Mouse (Mus musculus) limb, embryonic 12.5 days (tissue): Measurements from ENCODE around the gene Gpr4. TPM values are rescaled to one million over a fixed set of nuclear protein-coding genes. Genes with fewer than 3 reads are reported as not detected.

Experiments
- ATAC-seq: fragments of 200-750 bp; cut with Nextera tagmentation; 2 replicates; pipeline ENCODE4 v1.8.0; 2017; ENCODE audit warnings: low read depth, moderate TSS enrichment; ENCODE audit not compliant: insufficient number of reproducible peaks, insufficient read depth, low FRiP score, low TSS enrichment
- H3K27ac ChIP-seq: fragments of 300-500 bp; sonication (generic); 2 replicates; pipeline ENCODE4 v1.5.1; 2016; ENCODE audit warnings: mild to moderate bottlenecking, moderate library complexity
- H3K27me3 ChIP-seq: fragments of 300-500 bp; sonication (generic); 2 replicates; pipeline ENCODE4 v1.6.1; 2016; ENCODE audit warnings: mild to moderate bottlenecking, moderate library complexity
- H3K36me3 ChIP-seq: fragments of 300-500 bp; sonication (generic); 2 replicates; pipeline ENCODE4 v1.6.1; 2016; ENCODE audit warnings: mild to moderate bottlenecking, moderate library complexity
- H3K4me1 ChIP-seq: fragments of 300-500 bp; sonication (generic); replicated peaks from 2 replicates; pipeline ENCODE4 v1.6.1; 2016
- H3K4me2 ChIP-seq: fragments of 300-500 bp; sonication (generic); 2 replicates; pipeline ENCODE4 v1.6.1; 2016; ENCODE audit warnings: mild to moderate bottlenecking, moderate library complexity
- H3K4me3 ChIP-seq: fragments of 300-500 bp; sonication (generic); replicated peaks from 2 replicates; pipeline ENCODE4 v1.5.1; 2016; ENCODE audit warnings: mild to moderate bottlenecking
- H3K9ac ChIP-seq: fragments of 300-500 bp; sonication (generic); replicated peaks from 2 replicates; pipeline ENCODE4 v1.6.1; 2016; ENCODE audit warnings: mild to moderate bottlenecking, moderate library complexity
- H3K9me3 ChIP-seq: fragments of 300-500 bp; sonication (generic); 2 replicates; pipeline ENCODE4 v1.6.1; 2016; ENCODE audit warnings: mild to moderate bottlenecking, moderate library complexity
- WGBS: fragments of 180-500 bp; shearing (Covaris S2); methylation state at CpG from one replicate; pipeline ENCODE4 v1.1.7; 2016; 5-methylcytosine and 5-hydroxymethylcytosine counted together
- polyA plus RNA-seq: library from polyadenylated mRNA; unstranded; fragments of >200 nt; fragmentation: Nextera tagmentation; extraction: Ambion mirVana; gene quantifications from 2 replicates; pipeline ENCODE4 v1.2.1, GENCODE M21; 2016

Gpr4 gene
- polyA plus RNA-seq, 1 experiment from 2014 or later, result 4.4 TPM

DNA sequence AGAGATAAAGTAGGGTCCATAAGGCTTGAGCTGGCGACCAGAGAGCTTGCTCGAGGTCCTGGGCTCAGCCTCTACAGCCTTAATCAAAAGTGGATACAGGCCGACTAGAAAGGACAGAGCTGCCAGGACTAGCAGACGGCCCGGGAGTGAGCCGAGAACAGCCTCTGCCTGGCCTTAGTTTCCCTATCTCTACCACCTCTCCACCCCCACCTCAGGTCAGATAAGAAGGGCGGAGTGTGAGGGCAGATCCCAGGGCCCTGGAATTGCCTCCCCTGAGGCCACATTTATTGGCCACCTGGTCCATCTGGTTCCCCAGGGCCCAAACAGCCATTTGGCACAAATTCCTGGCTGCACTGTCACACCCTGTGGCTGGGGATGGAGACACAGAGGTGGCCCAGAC, 52.8 kb downstream of the Gpr4 start:
- Histone ChIP-seq H3K27ac (no peak overlapping the region), H3K36me3 (peaks cover 71% of the 10 kb centered on the region), H3K4me2 (no peak overlapping the region), H3K4me3 (no peak overlapping the region), H3K9me3 (no peaks in the 10 kb centered on the region), H3K9ac (no peak overlapping the region), H3K27me3 (no peaks in the 10 kb centered on the region), H3K4me1 (peaks cover 29% of the 10 kb centered on the region)
- 56% methylated on average over 7 of the region's 7 CpGs for WGBS
- ATAC-seq, result no peak

DNA sequence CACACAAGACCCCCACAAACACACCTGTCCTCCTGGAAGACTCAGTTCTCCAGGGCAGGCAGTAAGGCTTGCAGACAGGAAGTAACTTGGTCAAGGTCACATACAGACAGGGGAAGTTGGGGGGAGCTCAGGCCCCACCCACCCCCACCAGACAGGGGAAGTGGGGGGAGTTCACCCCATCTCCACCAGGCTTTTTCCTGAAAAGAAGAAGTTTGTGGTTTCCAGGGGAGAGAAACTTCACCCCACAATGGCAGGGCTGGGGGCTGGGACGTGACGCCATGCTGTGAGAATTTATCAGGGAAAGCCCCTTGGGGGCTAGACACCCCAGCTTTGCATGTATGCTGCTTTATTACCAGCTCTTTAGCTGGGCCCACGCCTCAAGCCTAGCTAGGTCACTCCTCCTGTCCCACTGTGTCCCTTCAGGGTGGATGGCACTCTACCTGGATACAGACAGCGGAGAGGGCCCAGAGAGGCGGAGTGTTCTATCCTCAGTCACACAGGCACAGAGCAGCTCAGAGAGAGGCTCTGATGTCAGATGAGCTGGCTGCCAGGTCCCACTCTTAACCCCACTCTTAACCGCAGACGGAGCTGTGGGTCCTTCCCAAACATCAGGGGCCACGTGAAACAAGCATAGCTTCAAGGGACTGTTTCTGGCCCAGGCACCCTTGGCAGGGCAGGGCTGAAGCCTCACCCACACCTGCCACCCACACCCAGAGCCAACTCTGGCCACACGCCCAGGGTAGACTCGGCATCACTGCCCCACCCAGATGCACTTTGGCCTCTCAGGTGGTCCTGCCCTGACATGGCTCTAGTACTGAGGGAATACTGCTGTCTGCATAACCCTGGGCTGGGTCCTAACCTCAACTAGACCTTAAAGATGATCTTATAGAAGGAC, 53.8 kb downstream of the Gpr4 start:
- Histone ChIP-seq H3K9me3 (no peaks in the 10 kb centered on the region), H3K27ac (0 out of 2 replicates have a peak overlapping the region, but pooled peaks have one; percentile 23), H3K4me3 (no peak overlapping the region), H3K9ac (no peak overlapping the region), H3K4me2 (no peak overlapping the region), H3K36me3 (peaks cover 61% of the 10 kb centered on the region), H3K4me1 (peaks cover 36% of the 10 kb centered on the region), H3K27me3 (no peaks in the 10 kb centered on the region)
- 78% methylated on average over 10 of the region's 10 CpGs for WGBS
- ATAC-seq, result no peak

DNA sequence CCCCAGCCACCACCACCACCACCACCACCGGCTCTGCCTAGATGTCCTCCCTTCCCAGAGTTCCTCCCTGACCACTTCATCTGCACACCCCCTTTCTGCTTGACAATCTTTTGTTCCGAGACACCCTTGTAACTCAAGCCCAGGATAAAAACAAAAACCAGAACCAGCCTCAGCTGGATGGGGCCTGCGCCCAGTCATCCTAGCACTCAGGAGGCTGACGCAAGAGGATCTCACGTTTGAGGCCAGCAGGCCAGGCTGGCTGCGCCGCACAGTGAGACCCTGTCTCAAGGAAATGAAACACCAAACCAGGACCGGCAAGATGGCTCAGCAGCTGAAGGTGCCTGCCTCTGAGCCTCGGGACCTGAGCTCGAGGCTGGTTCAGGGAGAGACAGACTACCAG, 54.7 kb downstream of the Gpr4 start:
- Histone ChIP-seq H3K4me1 (peaks cover 36% of the 10 kb centered on the region), H3K27ac (no peak overlapping the region), H3K27me3 (no peaks in the 10 kb centered on the region), H3K9me3 (no peaks in the 10 kb centered on the region), H3K4me3 (no peak overlapping the region), H3K9ac (0 out of 2 replicates have a peak overlapping the region, but pooled peaks have one; percentile 27), H3K36me3 (peaks cover 52% of the 10 kb centered on the region), H3K4me2 (no peak overlapping the region)
- WGBS, result 66% methylated on average over 10 of the region's 10 CpGs
- no peak for ATAC-seq

- H3K9ac ChIP-seq, result peak overlapping the region; percentile 90
- no peak for ATAC-seq
- 28% methylated on average over 10 of the region's 10 CpGs for WGBS
Measured at GRCm38 (mm10) chr7:19268993-19269681, 56.8 kb downstream of the Gpr4 start.

DNA sequence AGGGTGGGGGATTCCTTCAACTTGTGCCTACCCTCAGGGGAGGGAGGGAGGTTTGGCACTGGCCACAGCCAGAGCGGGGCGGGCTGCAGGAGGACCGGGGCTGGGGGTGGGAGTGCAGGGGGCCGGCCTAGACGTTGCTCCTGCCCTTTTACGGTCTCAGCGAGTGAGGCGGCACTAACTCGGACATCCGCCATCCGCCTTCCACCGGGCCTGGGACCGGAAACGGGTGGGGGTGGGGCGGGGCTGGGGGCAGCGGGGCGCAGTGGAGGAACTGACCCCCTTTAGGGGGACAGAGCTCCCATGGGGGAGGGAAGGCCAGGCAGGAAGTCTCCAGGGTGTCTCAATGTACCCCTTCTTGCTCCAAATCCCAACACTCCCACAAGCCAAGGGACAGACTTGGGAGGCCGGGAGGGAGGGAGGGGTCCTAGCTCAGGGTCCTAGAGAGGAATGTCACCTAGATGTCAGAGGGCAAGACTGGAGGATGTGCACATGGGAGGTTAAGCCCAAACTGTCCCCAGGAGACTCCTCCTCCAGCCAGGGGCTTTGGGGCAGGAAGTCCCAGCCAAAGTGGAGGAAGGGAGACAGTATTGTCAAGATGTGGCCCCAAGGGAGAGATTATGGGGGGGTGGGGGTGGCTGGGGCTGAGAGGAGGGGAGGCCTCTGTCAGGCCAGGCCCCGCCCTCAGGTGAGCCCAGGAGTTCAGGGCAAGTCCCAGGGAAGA, 57.5 kb downstream of the Gpr4 start:
- ATAC-seq, result no peak
- H3K9me3 ChIP-seq, result no peaks in the 10 kb centered on the region
- H3K4me1 ChIP-seq, result peaks cover 36% of the 10 kb centered on the region

More at GRCm38 (mm10) chr7:19268993-19269681, 56.8 kb downstream of the Gpr4 start:
- Histone ChIP-seq H3K27ac (peak overlapping the region; percentile 81), H3K27me3 (no peaks in the 10 kb centered on the region), H3K36me3 (peaks cover 31% of the 10 kb centered on the region), H3K9me3 (no peaks in the 10 kb centered on the region), H3K4me3 (peak overlapping the region; percentile 98), H3K4me2 (peak overlapping the region; percentile 96), H3K4me1 (peaks cover 36% of the 10 kb centered on the region)

DNA sequence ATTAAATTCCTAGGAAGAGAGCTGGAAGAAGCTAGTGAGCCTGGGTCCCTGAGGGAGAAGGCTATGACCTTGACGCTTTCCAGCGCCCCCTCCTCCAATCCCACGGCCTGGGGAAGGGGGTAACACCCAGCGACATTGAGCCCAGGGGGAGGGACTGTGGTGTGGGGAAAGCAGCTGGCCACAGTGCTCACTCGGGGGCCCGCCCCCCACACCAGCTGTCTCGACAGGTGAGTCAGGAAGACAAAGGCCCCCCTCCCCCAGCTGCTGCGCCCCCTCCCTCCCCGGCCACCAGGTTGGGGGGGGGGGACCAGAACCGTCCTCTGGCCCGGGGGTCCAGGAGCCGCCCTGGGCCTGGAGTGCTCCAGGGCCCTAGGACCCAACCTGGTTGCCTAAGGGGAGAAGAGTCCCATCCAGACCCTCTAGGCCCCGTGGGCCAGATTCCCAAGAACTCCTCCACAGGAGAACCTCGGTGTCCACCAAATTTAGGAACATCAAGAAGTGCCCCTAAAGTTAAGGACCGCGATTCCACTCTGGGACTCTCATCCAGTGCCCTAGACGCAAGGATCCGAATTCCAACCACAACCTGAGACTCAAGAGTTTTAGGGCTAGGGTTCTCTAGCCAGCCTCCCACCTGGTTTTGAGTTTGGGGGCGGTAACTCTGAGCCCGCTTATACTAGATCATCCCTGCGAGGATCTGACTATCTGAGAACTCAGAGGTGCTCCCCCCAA, 58.3 kb downstream of the Gpr4 start:
- peaks cover 17% of the 10 kb centered on the region for H3K36me3 ChIP-seq
- WGBS, result under 1% methylated on average over 21 of the region's 21 CpGs

More for the DNA sequence above, 57.5 kb downstream of the Gpr4 start:
- WGBS, result 2% methylated on average over 19 of the region's 19 CpGs
- Histone ChIP-seq H3K36me3 (peaks cover 24% of the 10 kb centered on the region), H3K4me2 (peak overlapping the region; percentile 96), H3K9ac (peak overlapping the region; percentile 90), H3K27ac (peak overlapping the region; percentile 81), H3K27me3 (no peaks in the 10 kb centered on the region), H3K4me3 (peak overlapping the region; percentile 98)

GRCm38 (mm10) chr7:19271238-19272172, 59.2 kb downstream of the Gpr4 start, which contains the start of gene Vasp:
TSS of gene Vasp (minus strand) at chr7:19271817.
- under 1% methylated on average over 62 of the region's 62 CpGs for whole genome bisulfite sequencing
- peak; percentile 33 for ATAC-seq
- Histone ChIP-seq H3K9ac (peak within 1 kb of the TSS; percentile 90), H3K4me1 (peaks cover 27% of the 10 kb centered on the region), H3K9me3 (0 out of 2 replicates have a peak, but pooled peaks cover 3% of the 10 kb centered on the region), H3K4me3 (peak within 1 kb of the TSS; percentile 98), H3K27ac (peak within 1 kb of the TSS; percentile 96), H3K4me2 (peak within 1 kb of the TSS; percentile 96), H3K27me3 (no peaks in the 10 kb centered on the region), H3K36me3 (peaks cover 11% of the 10 kb centered on the region)

More for the DNA sequence above, 58.3 kb downstream of the Gpr4 start:
- peak overlapping the region; percentile 96 for H3K27ac ChIP-seq
- no peaks in the 10 kb centered on the region for H3K9me3 ChIP-seq
- peaks cover 34% of the 10 kb centered on the region for H3K4me1 ChIP-seq
- no peak for ATAC-seq
- peak overlapping the region; percentile 98 for H3K4me3 ChIP-seq
- peak overlapping the region; percentile 90 for H3K9ac ChIP-seq
- H3K27me3 ChIP-seq, result no peaks in the 10 kb centered on the region
- peak overlapping the region; percentile 96 for H3K4me2 ChIP-seq

DNA sequence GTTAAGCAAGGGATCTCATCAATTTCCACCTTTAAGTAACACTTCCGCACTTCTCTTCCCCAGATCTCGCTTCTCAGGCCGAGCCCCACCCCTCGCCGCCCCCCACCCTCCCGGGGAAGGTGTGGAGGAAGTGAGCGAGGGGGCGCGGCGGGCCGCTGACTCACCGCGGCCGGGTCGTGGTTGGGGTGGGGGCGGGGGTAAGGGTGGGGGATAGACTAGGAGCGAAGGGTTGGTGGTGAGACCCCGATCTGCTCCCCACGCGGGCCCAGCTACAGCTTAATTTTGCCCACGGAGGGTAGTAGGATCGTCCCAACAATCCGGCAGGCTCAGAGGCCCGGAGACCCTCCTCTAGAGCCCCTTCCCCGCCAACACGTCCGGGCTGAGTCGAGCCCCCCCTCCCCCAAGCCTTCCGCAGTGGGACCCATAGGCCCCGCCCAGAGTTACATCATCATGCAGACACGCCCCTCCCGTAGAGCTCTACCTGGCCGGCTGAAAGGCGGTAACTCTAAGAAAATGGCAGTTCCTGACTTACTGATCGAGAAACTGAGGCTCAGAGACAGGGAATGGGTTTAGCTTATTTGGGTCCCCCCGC, 59.9 kb downstream of the Gpr4 start:
- peak; percentile 84 for ATAC-seq
- peak overlapping the region; percentile 96 for H3K4me2 ChIP-seq
- peaks cover 22% of the 10 kb centered on the region for H3K4me1 ChIP-seq
- peak overlapping the region; percentile 96 for H3K27ac ChIP-seq
- H3K9me3 ChIP-seq, result 0 out of 2 replicates have a peak, but pooled peaks cover 3% of the 10 kb centered on the region
- 1% methylated on average over 36 of the region's 36 CpGs for WGBS
- peaks cover 5% of the 10 kb centered on the region for H3K27me3 ChIP-seq
- peak overlapping the region; percentile 90 for H3K9ac ChIP-seq
- peak overlapping the region; percentile 98 for H3K4me3 ChIP-seq
- H3K36me3 ChIP-seq, result peaks cover 9% of the 10 kb centered on the region
